Mouse (Mus musculus) brain, embryonic 14.5 days (tissue): ENCODE measurements around the gene Fer. TPM values are rescaled to one million over a fixed set of nuclear protein-coding genes. Genes with fewer than 3 reads are reported as not detected.
A peak's percentile ranks its signal among the peaks of the same experiment; 100 is the strongest.

Experiments used
- DNase-seq: peaks from one replicate; pipeline ENCODE4 v3.0.0-alpha.2; 2011; ENCODE audit warnings: low read depth
- CTCF ChIP-seq: fragments of 200-500 bp; IDR thresholded peaks from 2 replicates; pipeline ENCODE4 v1.5.1; 2012; ENCODE audit warnings: inconsistent platforms, mild to moderate bottlenecking, moderate library complexity, borderline replicate concordance; ENCODE audit not compliant: insufficient read depth, insufficient read length; ENCODE audit errors: extremely low read depth
- POLR2A ChIP-seq: fragments of 200-500 bp; IDR thresholded peaks from 2 replicates; pipeline ENCODE4 v1.6.1; 2012; ENCODE audit warnings: mild to moderate bottlenecking, inconsistent platforms, borderline replicate concordance; ENCODE audit not compliant: poor library complexity, insufficient read depth, insufficient read length, severe bottlenecking; ENCODE audit errors: extremely low read depth
- polyA plus RNA-seq: library from polyadenylated mRNA; depleted of rRNA; stranded (reverse); fragments of >200 nt; gene quantifications from 2 replicates; pipeline ENCODE4 v1.2.3, GENCODE M21; 2012; rRNA removed

Fer gene
- polyA plus RNA-seq, 1 experiment, result 14.9 TPM

DNA sequence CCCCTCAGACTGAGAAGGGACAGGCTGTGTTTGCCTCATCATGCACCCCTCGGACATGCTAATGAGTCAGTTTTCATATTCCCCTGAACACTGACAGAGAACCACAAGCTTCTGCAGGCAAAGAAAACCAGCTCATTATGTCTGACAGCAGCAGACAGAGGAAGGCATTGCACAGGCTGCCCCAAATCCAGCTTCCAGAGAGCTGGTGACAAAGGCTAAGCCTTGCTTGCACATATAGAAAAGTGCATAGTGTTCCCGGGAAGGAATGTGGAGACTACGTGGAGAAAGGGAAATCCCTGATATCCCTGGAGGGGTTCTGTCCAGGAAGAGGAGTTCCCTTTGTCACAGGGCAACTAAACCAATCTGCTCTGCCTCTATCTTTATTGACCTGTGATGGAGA is 318.4 kb downstream of the Fer start:
- peak; percentile 11 for DNase-seq
- TF ChIP-seq CTCF (no peak), POLR2A (no peak)

DNA sequence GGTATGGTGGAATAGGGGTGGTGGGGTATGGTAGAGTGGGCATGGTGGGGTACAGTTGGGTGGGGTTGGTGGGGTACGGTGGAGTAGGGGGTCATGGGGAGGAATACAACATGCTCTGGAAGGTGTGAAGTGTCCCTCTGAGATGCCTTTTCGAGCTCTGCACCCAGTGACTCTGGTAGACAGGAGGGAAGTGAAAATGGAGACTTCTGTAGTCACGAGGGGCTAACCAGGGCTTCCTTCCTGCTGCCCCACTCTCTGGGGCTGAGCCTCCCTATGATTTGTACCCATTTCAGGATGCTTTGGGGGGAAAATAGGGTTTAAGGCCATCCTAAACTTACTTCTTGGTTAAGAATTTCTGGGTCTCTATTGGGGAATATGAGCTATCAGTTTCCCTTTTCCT is 319.7 kb downstream of the Fer start:
- no peak for DNase-seq
- no peak for TF ChIP-seq POLR2A
- TF ChIP-seq CTCF, result no peak

DNA sequence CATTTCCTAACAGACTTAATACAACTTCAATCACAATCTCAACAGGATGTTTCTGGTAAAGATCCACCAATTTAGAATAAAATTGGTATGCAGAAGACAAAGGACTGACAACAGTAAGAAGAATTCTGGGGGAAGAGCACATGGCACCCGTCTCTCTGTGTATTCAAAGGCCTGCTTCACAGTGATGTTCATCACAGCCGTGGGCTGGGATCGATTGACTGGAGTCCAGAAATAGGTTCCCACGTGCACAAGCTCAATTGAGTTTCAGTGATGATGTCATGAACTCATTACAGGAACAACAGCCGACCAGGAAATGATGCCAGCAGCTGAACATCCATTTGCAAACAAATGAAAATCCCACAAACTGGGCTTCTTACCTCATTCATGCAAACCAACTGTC is 320.3 kb downstream of the Fer start:
- peak; percentile 80 for DNase-seq
- TF ChIP-seq POLR2A (no peak), CTCF (no peak)

Other genes with a start within 250 kb of the Fer start
- gene A930002H24Rik, start 729 bp downstream of the Fer start, polyA plus RNA-seq, result 2.4 and 3.9 TPM in 2 replicates